Mouse (Mus musculus) T-helper 17 cell (primary cell): ENCODE results near the gene Spata1.

Experiments
- in situ Hi-C, 2 experiments: fragments of 300-600 bp; cut with MboI, MseI; formaldehyde crosslinking; loops; 1 replicate in 1 of 2; 2 replicates in 1 of 2; pipeline ENCODE4 v1.15.1; 2025; ENCODE audit warnings: high pct_unique_total_duplicates in 2 of 2

Gene Spata1

DNA sequence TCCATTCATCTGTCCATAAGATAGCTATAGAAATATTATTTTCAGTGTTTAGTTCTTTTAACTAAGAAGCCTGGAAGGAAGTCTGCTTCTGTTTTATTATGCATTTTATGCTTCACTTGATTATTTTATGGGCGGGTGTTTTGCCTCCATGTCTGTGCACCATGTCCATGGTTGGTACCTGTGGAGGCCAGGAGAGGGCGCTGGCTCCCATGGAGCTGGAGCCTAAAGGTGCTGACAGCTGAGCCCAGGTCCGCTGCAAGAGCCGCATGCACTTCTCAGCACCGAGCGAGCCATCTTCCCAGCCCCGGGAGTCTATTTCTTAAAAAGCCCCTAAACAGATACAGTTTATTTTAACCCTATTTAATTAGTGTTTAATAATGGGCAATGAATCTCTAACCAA, 75.8 kb downstream of the Spata1 start:
- in situ Hi-C loops, result no loop called here

DNA sequence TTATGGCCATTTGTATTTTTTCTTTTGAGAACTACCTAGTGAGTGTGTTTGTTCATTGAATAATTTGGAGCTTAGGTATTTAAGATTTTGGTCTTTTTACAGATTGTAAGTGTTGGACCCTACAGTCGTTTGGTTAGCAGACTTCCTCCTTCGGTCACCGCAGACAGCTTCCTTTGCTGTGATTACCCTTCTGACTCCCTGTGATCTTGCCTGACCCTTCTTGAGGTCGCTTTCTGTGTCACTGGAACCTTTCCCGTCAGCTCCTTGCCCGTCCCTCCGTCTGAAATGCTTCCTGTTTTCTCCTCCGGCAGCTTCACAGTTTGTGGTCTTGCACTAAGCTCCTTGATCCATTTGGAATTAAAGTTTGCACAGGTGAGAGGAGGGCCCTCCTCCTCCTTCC, 77.8 kb downstream of the Spata1 start:
- in situ Hi-C loops, result no loop called here

DNA sequence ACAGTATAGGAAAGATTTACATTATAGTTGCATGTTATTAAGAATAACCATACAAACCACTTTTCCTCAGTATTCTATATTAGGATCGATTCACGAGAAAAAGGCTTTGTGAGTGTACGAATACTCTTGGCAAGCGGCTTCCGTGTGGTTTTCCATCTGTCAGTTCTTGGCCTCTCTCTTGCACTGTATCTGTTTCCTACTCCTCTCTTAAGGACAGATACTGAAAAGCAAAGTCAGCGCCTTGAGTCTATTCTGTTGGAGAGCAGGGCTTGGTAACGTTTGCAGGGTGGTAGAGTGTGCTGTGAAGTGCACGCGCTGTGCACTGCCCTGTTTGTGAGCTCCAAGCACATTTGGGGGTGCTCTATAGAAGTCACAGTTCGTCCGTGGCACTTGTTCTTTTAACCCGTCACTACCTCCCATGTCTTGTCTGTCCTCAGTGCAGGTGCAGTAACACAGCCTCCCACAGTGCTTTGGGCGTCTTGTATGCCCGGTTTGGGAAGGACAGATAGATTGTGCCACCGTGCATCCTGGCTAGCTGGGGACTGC, 79.5 kb downstream of the Spata1 start:
- in situ Hi-C loops, result no loop called here

DNA sequence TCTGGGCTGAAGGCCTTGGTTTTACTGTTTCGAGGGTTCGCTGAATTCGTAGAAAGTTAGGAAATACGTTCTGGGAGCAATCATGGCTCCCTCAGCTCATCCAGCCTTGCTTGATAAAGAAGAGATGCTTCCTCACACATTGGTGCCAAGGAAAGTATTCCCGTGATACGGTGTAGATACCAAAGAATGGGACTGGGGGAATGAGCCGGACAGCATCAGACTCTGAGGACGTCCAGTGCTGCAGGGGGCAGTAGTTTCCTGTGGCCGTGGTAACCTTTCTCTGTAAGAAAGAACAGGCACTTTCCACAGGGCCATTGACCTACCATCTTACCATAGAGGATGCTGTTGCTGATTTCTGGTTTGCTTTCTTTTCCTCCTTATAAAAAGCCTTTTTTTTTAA, 80.0 kb downstream of the Spata1 start:
- in situ Hi-C loops, result no loop called here

DNA sequence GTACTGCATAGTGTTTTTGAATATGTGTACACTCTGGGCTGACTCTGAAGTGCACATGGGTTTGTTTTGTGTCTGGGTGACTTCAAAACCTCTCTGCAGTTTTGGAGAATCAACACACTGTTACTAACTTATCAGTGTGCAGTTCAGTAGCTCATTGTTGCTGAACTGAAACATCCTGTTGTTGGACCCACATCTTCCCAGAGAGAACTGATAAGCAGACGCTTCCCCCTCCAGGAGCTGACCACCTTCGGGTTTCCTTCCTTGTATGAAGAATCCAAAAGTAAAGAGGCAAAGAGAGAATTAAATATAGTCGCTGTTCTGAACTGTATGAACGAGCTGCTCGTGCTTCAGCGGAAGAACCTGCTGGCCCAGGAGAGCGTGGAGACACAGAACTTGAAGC, 80.7 kb downstream of the Spata1 start:
- in situ Hi-C loops, result no loop called here

DNA sequence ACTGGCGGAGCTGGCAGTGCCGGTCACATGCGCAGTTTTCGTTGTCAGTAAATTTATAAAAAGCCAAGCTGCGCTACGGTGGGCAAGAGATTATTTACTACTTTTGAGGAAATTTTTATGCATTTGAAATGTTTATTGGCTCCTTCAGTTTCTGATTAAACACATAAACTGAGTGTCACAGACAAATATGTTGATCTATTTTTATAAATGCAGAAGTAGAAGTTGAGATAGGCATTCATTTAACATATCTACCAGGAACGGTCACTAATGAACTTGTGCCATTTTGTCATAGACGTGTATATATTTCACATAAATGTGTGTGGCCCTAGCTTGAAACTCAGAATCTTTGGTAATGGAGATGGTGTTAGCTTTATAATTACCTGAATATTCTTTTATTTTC, 81.7 kb downstream of the Spata1 start:
- in situ Hi-C loops, result no loop called here

DNA sequence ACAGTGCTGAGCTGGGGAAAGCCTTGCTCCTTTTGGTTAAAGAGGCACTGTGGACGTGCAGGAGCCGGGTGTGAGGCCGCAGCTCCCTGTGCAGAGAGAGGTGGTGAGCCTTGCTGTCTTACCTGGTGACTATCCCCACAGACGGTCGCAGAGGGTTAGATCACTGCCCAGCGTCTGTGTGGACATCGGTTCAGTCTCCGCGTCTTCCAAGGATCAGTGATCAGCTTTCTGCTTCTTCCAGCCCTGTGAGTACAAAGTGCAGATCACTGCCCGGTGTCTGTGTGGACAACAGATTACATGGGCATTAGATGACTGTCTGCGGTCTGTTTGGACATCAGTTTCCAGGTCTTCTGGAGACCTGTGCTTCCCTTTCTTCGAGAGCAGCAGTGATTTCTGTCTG, 85.0 kb downstream of the Spata1 start:
- in situ Hi-C loops, result no loop called here

DNA sequence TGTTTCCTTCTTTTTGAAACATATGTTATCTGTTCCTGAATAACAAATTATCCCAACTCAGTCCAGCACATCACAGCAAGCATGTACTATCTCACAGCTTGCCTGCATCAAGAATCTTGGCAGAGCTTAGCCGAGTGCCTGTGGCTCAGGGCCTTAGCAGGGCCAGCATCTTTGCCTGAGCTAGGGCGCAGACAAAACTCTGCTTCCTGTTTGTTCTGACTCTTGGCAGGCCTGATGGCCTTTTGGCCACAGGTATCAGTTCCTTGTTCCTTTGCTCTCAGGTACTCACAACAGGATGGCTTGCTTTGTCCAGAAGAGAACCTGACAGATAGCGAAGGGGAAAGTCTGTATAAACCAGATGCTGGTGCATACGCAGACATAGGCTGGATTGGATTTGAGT, 85.6 kb downstream of the Spata1 start:
- in situ Hi-C loops, result no loop called here

DNA sequence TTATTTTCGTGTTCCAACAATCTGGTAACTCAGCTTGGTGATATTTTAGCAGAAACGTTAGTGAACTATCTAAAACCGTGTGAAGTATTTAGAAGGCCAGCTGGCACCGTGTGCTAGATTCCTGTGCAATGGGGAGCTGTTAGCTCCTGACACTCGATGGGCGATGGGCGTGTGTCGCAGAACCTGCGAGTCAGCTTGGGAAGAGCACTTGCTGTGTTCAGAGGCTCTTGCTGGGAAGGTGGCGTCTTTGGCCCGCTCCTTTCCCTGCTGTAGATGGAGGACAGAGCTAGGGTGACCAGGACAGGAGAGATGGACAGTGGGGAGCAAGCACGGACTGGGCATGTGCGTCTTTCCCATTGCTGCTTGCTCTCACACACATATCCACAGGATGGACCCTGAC, 86.5 kb downstream of the Spata1 start:
- in situ Hi-C loops, result no loop called here

DNA sequence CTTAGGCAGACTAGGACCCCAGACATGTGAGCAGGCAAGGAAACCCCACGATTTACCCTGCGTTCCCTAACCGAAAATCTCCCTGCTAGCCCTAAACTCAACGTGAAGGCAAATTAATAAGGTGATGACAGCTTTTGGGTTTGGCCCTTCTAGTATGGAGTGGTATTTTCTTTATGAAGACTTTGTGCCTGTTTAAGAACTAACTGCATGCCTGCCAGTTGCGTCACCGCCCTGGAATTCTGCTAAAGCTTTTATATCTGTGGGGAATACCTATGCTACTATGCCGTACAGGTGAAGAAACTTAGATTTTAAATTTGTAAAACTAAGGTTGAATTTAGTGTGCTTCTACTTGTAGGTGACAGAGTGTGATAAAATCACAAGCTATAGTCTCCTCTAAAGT, 87.1 kb downstream of the Spata1 start:
- in situ Hi-C loops, result no loop called here

DNA sequence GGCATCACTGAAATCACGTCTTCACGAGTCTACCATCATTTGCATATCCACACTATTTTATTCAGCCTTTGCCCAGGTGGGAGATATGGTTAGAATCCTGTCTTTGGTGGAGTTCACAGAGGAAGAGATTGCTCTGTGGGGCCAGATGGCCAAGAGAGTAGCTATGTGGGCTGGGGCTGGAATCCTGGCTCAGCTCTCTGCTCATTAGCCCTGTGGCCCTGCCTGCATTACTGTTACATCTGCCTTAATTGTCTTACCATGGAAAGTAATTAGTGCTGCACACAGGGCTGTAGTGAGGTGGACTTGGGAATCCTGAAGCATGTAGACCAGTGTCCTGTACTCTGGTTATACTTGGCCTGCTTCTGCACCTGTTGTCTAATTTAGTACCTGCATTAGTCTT, 87.5 kb downstream of the Spata1 start:
- in situ Hi-C loops, result no loop called here

DNA sequence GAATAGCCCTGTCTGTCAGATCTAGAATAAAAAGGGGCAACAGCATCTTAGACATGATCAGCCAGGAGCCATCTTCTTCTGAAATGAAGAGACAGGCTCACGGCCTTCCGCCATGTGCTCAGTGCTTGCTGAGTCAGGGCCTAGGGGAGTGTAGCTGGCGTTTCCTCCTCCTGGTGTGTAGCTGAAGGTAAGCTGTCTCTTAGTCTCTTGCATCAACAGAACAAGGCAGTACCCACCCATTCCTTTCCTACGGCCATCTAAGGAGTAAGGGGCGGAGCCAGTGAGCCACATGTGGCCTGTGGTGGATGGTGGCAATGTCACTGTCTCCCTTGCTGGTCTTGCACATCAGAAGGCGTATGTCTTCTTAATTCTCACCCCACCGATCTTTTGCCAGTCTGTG, 89.4 kb downstream of the Spata1 start:
- in situ Hi-C loops, result no loop called here
